ENCODE assay signal across 25 mouse cellular contexts in the genomic region with DNA sequence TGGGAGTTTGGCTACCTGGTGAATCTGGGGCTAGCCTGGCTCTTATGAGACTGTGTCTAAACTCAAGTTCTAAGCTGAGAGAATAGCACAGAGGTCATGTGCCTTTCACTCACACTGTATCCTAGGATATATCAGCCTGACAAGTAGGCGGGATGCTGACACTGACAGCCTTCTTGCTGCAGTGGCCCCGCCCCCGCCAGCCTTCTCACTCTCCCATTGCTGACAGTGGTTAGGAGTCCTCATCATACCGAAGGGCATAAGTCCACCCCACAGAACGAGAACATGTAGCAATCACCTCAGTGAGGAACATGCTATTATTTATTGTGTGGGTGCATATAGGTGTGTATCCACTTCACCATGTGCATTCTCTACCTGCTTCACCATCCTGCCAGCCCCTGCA.
A peak's percentile ranks its signal among the peaks of the same experiment; 100 is the strongest.
DNase-seq lines count a peak whose midpoint lies in the region; ATAC-seq lines count a peak whose summit lies in the region.
"Had no signal": no experiment of that assay in that cellular context is flagged by ENCODE, and none has a peak within 500 bp of the region (broad histone marks: within the 10 kb centered on the region; RNA-seq: fewer than 3 reads in every experiment).

No protein-coding gene starts in this region.

- 79% methylated on average over 5 of the region's 5 CpGs for WGBS in macrophage (ENCODE audit: missing documents)

- peak; percentile 13 for DNase-seq in kidney, postnatal 14 days
- DNase-seq in kidney, adult 8-10 months = no peak
- DNase-seq in lung, postnatal 10 days = peak; percentile 9
- DNase-seq in lung, postnatal 4 days = no peak
- DNase-seq in layer of hippocampus, postnatal 36 days = no peak
- DNase-seq: adrenal gland, adult 2 months; B cell, adult 2 months; gastrocnemius, postnatal 14 days; heart, adult 11 months; lung, adult 2 months; lung, postnatal 14 days; right cerebral cortex, postnatal 25 days; thymus, adult 18-20 months; thymus, postnatal 25 days had no signal

- no peak overlapping the region for H3K4me3 ChIP-seq in macrophage (ENCODE audit: inconsistent target)
- H3K4me3 ChIP-seq: heart, embryonic 10.5 days; heart, embryonic 15.5 days; limb, embryonic 10.5 days; limb, embryonic 15.5 days; midbrain, embryonic 12.5 days; neural tube, embryonic 13.5 days; stomach, embryonic 15.5 days had no signal

- peaks cover 13% of the 10 kb centered on the region; the same call in 1 of the 2 replicates for H3K36me3 ChIP-seq in macrophage (ENCODE audit: inconsistent target)

- no peaks in the 10 kb centered on the region for H3K79me2 ChIP-seq in macrophage (ENCODE audit: inconsistent target)

- ATAC-seq in erythroid progenitor cell, adult 5-6 weeks (replicated peaks; ENCODE audit: low FRiP score, poor library complexity, severe bottlenecking) = peak; percentile 35; the same call in 1 of the 2 replicates
- ATAC-seq: forebrain, embryonic 14.5 days; hindbrain, embryonic 16.5 days had no signal

- H3K27ac ChIP-seq in macrophage = peak overlapping the region; percentile 36
- H3K27ac ChIP-seq: heart, embryonic 10.5 days; heart, embryonic 15.5 days; limb, embryonic 10.5 days; limb, embryonic 15.5 days; midbrain, embryonic 12.5 days; neural tube, embryonic 13.5 days; stomach, embryonic 15.5 days had no signal

Comparison
In these comparisons a context has a peak if more than half of its experiments do, and no peak if none do; other contexts are left out.
1. DNase-seq: peak in kidney, postnatal 14 days (single experiment) and lung, postnatal 10 days (single experiment); none in kidney, adult 8-10 months (0 of 2), lung, postnatal 4 days (0 of 2) and layer of hippocampus, postnatal 36 days (0 of 2).